Mouse (Mus musculus) adrenal gland, adult 2 months (tissue): Measurements from ENCODE around the gene Ftsj3. TPM values are rescaled to one million over a fixed set of nuclear protein-coding genes. Genes with fewer than 3 reads are reported as not detected.
"Not testable (repeated sequence)": the region's sequence is repeated elsewhere in the genome, so short reads cannot be mapped to it uniquely, and the experiment has no call there.

Source experiments
- DNase-seq: peaks from one replicate; pipeline ENCODE4 v3.0.0; 2021
- polyA plus RNA-seq: library from polyadenylated mRNA; depleted of rRNA; stranded (reverse); fragments of >200 nt; gene quantifications from 2 replicates; pipeline ENCODE4 v1.2.3, GENCODE M21; 2012
- total RNA-seq, 2 experiments: library from RNA; stranded (reverse); gene quantifications; 2 replicates each; pipeline ENCODE4 v1.2.3; 2021

Ftsj3 gene
- total and polyA plus RNA-seq, 3 experiments, result 22.5 to 53.1 (median 49.8) TPM

DNA sequence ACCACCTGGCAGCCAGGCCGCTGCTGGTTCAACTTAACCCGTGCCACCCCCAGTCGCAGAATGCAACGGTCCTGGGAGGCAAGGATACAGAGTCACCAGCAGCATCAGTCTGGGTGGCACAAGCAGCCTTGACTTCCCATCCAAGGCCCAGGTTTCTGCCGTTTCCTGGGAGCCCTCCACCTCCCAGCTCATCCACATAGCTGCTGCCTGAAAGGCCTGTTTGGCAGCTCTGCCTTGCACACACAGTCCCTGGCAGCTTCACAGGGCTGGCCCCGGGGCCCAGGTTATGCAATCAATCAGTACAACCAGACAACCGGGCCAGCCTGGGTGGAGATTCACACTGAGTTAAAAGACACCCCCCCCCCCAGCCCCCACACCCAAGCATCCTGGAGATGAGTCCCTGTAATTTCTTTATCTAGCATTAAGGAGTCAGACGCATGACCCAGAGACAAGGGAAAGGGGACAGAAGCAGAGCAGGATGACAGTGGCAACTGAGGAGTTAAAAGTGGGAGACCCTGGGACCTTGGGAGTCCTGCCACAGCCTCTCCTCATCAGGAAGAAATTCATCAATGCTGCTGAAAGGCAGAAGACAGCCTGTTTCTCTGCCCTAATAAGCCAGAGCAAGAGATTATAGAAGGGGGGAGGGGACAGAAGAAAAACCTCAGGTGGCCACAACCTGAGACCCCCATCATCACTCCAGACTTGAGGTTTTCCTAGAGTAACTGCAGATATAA, 12.6 kb upstream of the Ftsj3 start:
- peak; percentile 92 for DNase-seq

DNA sequence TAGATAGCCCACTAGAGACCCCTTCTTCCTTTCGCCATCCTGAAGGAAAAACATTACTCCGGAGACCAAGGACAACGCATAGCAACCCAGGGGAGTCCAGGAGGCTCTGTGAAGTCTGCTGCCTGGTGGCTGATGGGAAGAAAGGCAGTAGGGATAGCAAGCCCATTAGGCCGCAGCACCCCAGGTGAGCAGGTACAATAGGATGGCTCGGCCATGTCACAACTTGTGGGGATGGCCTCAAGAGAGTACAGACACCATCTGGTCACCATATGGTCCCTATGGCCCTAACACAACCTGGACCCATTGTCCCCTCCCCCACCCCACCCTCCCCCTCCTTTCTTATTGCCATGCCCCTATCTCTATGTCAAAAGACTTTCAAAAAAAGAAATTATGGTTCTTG, 12.0 kb upstream of the Ftsj3 start:
- peak; percentile 32 for DNase-seq

DNA sequence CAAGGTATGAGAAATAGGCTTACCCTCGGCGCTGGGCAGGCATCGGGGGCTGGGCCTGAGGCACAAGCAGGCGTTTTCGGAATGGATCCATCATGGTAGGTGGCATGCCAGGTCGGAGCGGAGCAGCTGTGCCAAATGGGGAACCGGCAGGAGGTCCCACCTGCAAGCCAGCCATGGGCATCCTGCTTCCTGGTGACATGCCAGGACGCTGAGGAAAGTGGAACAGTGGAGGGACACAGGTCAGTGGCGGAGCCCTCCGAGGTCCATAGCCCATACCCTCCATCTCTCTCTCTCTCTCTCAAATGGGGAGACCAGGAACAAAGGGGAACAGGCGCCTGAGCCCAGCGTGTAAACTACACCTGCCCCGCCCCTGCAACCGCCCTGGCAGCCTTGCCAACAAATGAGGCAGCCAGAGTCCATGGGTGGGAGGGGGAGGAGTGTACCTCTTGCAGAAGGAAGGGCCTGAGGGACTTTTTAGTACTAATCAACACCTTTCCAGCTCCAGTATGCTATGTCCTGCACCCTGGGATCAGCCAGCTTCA, 11.5 kb upstream of the Ftsj3 start:
- DNase-seq, result peak; percentile 80

DNA sequence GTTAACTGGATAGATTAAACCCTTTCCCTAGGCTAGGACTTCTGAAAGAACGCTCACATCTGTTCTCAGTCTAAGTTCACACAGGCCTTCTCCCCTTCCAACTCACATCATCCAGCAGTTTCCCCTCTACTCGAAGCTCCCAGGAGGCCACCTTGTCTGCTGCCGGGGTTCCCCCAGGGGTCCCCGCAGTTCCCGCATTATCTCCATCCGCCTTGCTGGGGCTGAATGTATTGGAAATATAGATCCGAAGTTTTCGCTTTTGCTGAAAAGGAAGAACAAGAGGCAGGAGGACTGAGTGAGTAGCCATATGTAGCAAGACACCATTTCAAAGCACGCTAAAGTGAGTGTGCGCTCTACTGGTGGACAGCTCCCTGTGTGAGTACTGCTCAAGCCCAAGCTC, 10.6 kb upstream of the Ftsj3 start:
- DNase-seq, result no peak

DNA sequence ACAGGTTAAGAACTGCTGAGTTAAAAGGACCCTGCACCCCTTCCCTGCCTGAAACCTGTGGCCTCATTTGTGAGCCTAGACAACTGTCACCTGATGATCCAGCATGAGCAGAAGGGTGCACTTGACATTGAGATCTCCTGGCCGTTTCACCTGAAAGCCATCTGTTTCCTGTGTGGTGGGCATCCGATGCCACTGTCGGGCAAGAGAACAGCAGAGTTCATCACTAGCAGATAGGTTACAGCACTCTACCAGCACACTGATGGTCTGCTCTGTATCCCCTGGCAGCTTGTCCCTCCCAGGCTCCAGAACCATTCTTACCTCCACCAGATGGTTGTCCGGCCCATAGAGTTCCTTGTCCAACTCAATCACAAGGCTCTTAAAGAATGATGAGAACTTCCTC, 9.7 kb upstream of the Ftsj3 start:
- DNase-seq, result no peak

DNA sequence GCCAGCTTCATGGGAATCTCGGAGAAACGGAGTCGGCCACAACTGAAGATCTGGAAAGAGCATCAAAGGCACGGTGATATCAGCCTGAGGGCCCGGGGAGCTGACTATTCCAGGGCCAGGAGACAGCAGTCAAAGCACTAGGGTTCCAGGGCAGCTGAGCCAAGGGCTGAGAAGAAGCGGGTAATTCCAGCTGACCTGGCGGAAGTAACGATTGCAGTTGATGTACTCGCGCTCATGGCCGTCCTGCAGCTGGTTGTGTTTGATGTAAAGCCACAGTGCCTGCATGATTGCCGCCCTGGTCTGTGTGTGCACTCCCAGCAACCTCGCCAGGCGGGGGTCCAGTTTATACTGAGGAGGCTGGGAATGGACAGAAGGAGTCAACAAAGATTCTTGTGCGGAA, 9.1 kb upstream of the Ftsj3 start:
- DNase-seq, result no peak

DNA sequence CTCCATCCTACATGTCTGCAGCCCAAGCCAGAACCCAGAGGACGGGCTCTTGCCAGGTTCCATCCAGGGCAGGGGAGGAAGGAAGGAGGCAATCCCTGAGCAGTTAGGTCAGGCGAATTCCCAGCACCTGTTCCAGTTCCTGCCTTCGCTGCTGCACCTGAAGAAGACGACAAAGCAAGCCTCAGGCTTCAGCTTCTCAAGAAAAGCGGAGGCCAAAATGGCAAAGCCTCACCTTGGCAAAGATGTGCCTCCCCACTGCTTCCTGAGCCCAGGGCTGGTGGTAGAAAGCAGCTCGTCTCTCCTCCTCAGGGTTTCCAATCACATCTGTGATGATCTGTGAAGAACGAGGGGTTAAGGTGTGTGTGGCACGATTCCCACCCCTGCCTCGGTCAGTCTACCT, 8.1 kb upstream of the Ftsj3 start:
- no peak for DNase-seq

DNA sequence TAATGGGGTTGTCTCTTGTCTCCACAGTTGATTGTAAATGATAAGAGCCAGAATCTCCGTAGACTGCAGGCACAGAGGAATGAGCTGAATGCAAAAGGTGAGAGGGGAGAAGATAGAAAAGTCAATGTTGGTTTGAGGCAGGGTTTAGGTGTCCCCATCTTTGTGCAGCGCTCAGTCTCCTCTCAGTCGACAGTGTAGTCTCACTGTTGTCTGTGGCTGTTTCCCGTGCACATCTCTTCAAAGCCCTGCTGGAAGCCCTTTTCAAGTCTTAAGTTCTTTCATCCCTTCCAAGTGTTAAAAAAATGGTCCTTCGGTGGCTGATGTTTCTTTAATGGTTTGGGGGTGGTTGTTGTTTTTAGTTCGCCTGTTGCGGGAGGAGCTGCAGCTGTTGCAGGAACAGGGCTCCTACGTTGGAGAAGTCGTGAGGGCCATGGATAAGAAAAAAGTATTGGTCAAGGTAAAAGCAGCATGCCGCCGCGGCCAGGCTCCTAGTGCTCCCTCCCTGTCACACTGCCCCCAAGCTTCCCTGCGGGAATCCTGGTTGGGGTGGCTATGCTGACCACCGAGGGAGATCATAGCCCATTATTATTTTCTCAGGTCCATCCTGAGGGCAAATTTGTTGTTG, 5.1 kb upstream of the Ftsj3 start:
- no peak for DNase-seq

DNA sequence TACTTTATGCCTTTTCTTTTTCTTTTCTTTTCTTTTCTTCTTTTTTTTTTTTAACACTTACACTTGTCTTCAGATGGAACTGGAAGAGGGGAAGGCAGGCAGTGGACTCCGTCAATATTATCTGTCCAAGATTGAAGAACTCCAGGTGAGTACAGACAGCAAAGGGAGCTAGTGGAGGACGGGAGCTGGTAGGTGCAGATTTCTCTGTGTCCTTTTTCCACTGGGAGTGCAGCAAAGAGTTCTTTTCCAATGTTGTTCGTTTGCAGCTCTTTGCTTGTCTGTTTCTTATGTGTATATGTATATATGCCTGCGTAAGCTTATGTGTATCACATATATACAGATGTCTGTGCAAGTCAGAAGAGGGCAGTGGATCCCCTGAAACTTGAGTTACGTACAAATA, 896 bp upstream of the Ftsj3 start:
- DNase-seq, result peak; percentile 35

DNA sequence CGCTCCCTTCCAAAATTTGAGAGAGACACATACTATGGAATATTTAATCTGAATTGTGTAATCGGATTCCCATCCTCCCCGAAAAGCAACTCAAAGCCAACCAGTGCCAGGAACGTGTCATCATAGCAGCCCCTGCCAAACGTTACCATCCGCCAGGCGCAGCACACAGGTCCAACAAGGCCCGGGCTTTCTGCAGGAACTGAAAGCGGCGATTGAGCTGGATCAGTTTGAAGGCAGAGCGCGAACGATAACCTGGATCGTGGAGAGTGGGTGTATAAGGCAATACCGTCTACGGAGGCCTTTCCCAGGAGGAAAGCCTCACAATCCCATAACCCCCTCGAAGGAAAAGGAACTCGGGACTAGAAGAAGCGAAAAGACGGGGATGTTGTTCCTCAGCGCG, 705 bp downstream of the Ftsj3 start:
- DNase-seq, result peak; percentile 47

DNA sequence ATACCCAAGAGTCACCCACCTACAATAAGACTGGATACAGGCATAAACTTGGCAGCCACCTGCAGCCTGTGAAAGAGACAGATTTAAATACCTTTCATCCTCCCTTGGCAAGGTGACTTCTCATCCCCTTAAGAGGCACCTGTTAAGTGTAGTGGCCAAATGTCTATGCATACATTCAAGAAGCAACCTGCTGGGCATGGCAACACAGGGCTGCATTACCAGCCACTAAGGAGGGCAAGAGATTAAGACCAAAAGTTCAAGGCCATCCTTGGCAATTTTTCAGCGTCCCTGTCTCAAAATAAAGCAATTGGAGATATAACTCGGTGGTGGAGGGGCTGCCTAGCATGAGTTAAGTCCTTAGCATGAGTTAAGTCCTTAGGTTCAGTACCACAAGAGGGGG, 1.1 kb downstream of the Ftsj3 start:
- DNase-seq, result peak; percentile 14

DNA sequence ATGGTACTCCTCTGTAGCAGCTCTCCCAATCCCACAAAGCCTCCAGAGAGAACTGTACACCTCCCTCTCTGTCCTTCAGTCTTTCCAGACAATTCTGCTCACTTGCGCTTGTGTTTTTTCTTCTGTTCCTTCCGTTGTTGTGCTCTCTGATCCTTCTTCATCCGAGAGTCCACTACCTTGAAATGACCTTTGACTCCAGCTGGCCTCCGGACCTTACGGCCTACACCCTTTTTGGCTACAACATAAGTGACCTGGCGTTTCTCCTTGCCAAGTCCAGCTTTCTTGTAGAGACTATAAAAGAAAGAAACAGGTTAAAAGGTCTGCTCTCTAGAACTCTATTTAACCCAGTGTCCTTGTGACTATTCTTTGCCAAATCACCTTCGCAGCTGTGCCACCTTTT, 6.6 kb downstream of the Ftsj3 start:
- no peak for DNase-seq

DNA sequence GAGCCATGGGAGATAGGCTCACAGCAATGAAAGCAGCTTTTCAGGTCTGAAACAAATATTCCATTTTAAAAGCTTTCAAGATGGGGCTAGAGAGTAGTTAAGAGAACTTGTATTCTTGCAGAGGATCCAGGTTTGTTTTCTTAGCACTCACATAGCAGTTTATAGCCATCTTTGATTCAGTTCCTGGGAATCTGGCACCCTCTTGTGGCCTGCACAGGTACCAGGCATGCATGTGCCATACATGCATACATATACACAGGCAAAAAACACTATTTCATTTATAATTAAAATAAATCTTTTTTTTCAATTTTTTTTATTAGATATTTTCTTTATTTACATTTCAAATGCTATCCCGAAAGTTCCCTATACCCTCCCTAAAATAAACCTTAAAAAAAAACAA, 9.0 kb downstream of the Ftsj3 start:
- no peak for DNase-seq

DNA sequence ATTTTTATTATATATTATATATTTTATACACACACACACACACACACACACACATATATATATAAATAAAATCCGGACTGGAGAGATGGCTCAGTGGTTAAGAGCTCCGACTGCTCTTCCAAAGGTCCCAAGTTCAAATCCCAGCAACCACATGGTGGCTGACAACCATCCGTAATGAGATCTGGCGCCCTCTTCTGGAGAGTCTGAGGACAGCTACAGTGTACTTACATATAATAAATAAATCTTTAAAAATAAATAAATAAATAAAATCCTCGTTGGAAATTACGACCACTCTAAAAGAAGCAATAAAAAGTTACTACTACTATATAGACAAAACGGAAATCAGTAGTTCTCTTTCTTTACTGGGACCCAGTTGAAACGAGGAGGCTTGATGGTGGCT, 21.9 kb downstream of the Ftsj3 start:
- not testable (repeated sequence) for DNase-seq

DNA sequence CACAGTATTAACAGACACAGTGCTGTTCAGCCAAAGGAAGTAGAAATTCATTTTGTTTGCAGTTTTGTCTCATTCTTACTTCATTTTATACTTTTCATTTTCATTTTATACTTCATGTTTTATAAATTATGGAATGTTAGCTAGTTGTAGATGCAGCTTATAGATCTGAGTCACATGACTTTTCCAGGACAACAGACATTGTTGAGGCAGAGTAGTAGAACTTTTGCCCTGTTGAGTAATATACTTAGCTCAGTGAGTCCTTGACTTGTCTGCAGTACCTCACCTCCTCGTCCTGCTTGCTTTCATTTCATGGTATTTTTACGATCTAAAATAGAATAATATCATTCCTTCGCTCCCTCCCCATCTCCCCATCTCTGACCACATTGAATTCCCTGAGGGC, 35.3 kb downstream of the Ftsj3 start:
- no peak for DNase-seq

DNA sequence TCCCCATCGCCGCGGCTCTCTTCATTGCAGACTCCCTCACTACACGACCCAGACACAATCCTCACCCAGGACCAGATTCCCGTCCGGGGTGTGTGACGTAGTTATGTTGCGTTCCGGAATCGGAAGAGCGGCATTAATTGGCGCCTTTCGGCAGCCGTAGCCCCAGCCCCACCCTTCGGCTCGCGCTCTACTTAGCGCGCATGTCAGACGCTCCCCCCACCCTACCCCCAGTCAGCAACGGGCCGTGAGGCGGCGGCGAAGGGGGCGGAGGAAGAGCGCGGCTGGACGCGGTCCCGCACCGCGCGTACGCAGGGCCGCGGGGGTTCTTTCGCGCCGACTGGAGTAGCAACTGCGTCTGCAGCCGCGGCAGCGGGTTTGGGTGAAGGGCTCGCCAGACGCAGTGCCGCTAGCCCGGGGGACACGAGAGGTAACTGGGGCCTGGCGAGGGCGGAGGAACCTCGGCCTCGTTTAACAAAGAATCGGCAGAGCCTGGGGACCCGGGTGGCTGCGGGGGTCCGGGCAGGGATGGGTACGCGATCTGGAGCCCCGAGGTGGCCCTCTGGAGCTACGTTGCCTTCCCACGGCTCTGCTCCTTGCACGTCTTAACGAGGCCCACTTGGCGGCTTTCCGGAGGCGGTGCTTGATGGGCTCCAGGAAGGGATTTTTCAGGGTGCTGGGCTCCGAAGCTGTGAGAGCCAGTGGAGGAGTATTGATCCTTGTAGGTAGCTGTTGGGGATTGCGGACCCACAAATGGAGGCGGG, 39.0 kb downstream of the Ftsj3 start, which contains the start of gene Ddx42:
Gene Ddx42 (plus strand): TSS at position 197 of the 761 bp plus-strand sequence.
- peak; percentile 94 for DNase-seq

DNA sequence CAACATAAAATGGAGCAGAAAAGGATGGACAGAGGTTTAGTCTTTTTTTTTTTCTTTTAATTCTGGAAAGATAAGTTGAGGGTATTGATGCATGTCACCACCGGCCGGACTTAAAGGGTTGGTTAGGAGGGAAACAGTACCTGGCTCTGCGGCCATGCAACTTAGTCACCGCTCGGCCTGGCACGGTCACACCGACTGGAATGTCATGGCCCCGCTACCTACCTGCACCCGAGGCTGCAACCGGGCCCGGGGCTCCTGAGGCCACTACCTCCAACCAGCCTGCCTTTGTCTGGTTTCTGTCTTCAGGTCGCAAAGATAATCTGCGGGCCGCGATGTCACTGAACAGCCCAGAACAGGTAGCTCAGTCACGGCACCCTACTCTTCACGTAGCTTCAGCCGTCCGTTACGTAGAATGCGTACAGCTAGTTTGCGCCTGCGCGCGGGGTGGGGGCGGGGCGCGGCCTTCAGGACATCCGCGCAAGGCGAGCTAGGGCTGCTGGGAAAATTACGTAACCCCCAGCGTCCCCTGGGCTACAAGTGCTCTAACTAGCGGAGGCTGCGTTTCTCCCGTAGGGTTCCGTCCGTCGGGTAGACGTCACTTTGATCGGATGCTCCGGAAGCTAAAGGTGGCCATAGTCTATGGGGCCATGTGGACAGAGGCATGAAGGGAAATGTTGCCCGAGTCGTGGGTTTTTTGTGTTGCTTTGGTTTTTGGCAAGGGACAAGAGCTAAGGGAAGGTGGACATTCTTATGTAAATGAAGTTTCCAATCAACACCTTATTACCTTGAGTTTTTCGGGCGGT, 39.8 kb downstream of the Ftsj3 start, which contains the start of gene Ccdc47:
Gene Ccdc47 (minus strand): TSS at position 418 of the 803 bp plus-strand sequence.
- DNase-seq, result peak; percentile 96

DNA sequence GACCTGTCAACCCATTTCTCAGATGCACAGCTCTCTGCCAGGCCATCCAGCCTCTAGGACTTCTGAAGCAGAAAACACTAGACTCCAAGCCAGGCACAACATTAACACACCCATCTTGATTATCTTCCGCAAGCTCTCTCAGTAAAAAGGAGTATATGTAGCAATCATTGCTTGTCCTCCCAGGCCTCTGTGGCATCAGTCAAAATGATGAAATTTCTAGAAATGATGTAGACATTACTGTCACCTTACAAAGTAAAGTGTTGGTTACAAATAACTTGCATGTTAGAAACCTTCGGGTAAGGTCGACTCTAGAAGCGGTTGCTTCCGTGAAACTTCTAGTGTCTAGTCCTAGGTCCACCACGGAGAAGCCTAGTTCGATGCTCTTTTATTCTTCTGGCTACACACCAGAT, 40.4 kb downstream of the Ftsj3 start:
- DNase-seq, result no peak

DNA sequence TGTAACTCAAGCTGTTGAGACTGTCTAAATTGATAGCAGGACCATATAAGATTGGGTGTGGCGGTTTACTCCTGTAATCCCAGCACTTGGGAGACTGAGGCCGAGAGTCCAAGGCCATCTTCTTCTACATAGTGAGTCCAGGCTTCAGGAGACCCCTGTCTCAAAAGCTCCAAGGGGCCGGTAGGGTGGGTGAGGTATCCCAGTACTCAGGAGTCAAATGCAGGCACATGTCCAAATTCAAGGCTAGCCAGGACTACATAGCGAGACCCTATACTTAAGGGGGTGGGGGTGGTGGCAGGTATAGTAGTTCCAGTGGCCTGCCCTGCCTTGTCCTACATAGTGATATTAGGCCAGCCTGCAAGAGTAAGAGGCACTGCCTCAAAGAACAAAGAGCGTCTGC, 41.0 kb downstream of the Ftsj3 start:
- no peak for DNase-seq

DNA sequence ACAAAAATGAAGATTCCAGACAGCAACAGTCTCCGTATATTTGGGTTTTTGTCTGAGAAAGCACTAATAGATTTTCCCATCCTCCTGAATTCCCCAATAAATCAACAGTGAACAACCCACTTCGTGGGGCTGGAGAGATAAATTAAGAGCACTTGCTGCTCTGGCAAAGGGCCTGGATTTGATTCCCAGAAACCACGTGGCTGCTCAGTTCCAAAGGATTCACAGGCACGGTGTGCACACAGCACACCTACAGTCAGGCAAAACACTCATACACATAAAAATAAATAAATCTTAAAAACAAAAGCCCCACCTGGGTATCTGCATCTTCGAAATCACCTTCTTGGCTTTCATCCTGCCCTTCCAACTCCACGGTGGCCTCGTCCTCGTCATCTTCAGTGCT, 43.1 kb downstream of the Ftsj3 start:
- DNase-seq, result no peak

DNA sequence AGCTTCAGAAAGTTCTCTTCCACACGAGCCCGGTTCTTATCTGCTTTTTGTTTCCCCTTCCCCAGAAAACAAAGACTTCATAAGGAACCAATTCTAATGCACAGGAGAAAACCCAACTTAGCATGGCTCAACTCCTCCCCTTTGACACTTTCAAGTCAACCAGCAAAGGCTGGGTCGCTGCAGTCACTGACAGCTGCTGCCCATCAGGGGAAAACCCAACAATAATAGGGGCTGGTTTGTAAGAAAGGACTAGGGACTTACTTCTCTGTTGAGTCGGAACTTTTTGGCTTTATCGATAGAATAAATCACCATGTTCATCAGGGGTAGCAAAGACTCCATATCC, 53.8 kb downstream of the Ftsj3 start, which contains the start of gene Strada:
Gene Strada (minus strand): TSS at position 46 of the 343 bp plus-strand sequence.
- no peak for DNase-seq
